Mouse (Mus musculus) lung, adult 18-20 months (tissue): Measurements from ENCODE around the gene Tmem178.
"Not testable (repeated sequence)": the region's sequence is repeated elsewhere in the genome, so short reads cannot be mapped to it uniquely, and the experiment has no call there.

Experiments used
- DNase-seq, 2 experiments: peaks; one replicate each; pipeline ENCODE4 v3.0.0; 2022; ENCODE audit warnings: mixed read lengths in 2 of 2

The Tmem178 gene

DNA sequence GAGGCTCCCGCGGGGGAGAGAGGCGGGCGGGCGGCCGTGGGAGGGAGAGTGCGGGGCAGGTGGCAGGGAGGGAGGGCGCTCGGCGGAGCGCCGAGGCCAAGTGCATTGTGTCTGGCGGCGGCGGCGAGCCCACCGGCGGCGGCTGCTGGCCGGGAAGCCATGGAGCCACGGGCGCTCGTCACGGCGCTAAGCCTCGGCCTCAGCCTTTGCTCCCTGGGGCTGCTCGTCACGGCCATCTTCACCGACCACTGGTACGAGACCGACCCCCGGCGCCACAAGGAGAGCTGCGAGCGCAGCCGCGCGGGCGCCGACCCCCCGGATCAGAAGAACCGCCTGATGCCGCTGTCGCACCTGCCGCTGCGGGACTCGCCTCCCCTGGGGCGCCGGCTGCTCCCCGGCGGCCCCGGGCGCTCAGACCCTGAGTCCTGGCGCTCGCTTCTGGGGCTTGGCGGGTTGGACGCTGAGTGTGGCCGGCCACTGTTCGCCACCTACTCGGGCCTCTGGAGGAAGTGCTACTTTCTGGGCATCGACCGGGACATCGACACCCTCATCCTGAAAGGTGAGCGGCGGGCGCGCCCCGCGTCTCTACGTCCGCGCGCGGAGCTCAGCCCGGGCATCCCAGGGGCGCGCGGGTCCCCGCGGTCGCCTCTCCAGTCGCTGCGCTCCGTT, at the start of gene Tmem178:
Gene Tmem178, plus strand, starts transcription at position 103 of the 669 bp plus-strand sequence.
- DNase-seq = peak in 1 of 2 experiments; percentile 10

DNA sequence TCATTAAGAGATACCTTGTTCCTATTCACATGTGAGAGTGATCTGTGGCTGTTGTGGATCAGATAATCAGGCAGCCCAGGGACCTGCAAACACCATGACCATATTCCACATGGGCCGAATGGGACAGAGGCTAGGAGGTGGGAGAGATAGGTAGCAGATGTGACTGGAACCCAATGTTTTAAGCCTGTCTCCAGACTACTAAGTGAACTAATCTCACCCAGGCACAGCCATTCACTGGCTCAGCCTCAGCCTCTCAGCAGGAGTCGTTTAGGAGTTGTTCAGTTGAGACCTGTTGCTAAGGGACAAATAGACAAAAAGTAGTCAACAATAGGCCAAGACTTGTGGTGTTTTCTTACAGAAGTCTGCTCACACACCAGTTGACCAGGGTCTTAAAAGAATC, 48.0 kb upstream of the Tmem178 start:
- DNase-seq = no peak

DNA sequence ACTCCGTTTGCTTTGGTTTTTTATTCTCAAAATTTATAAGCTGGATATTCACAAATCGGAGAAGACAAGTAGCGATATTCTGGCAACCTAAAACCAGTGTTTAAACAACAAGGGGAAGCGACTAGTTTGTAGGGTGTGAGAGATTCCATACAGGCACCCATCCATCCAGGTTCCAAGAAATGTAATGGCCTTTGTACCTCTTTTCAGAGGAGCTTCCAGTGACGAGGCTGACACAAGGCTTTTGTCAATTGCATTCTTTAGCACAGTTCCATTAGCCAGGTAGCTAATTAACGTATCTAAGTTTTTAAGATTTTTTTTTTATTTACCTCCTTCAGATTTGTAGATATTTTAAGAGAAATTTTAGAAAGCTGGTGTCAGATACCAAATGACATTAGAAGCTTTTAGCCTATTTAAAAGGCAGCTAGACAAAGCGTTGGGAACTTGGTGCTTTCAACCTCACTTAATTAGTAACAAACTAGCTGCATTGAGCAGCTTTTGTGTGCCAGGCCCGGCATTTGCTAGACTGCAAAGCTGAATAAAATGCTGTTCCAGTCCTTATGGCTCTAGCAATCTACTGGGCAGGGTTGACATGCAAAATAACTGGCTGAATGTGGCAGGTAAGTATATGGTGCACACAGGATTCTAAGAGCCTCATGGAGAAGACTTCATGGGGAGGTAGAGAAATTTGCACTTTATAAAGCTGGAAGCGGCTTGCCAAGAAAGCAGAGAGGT, 46.6 kb upstream of the Tmem178 start:
- DNase-seq = no peak

DNA sequence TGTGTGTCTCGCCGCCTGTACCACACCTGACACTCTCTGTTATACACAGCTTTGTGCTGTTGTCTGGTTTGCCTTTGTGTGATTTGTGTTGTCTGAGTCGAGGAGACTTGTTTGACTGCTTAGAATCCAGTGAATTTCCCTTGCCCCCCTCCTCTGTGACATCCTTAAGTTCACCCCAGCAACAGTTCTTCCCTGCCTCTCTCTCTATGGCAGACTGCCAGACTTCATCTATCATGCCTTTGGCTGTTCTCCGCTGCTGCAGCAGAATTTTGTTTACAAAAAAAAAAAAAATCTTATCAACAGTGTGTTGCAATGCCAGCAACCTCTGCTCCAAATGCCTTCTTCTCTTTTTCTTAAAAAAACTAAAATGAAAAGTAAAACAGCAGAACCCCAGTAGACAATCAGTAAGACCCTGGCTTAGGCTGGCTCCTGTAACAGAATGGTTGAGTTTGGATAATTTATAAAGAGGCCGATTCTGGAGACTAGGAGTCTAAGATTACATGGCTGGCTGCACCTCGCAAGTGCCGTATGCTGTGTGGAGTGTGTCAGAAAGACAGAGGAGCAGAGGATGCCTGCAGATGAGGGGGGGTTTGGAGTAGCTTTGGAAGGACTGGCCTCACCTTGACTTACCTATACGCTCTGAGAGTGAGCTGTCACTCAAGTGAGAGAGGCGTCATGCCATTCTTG, 44.8 kb upstream of the Tmem178 start:
- DNase-seq = peak; percentile 33 to 70

DNA sequence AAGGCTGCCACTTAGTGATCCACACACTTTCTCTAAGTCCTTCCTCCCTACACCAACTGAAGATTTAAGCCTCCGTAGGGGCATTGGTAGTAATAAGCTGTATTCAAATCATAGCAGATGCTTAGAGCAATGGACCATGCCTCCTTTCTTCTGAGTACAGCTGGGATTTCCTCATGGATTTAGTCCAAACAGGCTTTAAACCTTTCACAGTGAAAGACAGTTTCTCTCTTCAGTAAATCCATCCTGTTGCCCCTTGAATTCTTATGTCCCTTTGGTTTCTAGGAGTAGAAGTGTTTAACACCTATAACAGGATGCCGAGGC, 44.3 kb upstream of the Tmem178 start:
- no peak for DNase-seq

DNA sequence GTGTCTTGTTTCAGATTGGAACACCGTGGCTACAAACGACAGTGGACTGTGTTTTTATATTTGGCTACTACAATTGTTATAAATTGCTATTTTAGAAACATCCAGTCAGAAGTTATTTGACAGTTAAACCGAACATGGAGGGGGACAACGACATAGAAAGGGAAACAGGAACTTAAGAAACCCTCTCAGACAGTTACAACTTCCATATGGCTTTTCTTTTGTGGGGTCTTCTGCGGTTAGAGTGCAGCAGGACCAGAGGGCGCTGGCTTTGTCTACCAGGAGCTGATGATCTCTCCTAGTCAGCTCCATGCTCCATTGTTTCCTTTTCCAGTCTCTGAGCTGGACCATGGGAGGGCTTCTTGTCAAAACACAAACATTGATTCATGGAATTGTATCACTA, 42.5 kb upstream of the Tmem178 start:
- no peak for DNase-seq

DNA sequence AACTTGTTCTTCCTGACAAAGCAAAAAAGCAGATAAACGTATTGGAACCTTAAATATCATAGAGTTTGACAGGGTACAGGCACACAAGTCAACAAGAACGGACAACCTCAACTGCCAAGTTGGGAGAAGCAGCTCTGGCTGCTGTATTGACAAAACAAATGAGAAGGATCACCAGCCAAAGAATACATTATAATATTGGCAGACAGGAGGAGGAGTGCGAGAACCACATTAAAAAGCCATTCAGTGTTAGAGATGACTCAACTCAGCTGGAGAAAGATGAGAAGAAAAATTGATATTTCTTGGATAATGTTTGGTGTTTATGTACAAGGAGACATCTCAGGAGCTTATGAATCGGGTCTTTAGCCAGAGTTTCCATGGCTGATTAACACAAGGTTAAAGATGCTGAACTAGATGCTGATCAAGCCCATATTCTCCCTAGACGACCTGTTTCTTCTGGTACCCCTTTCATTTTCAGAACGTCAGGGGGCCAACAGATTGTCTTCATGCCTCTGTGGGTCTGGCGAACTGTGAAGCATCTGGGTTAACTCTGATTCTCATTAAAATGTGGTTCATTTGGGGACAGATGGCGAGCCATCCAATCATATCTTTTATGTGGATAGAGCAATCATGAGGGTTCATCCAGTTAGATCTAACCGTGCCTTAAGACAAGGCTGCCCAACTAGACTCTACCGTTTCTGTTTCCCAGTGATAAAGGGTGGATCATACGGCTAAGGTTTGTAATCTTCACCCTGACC, 41.1 kb upstream of the Tmem178 start:
- no peak for DNase-seq

DNA sequence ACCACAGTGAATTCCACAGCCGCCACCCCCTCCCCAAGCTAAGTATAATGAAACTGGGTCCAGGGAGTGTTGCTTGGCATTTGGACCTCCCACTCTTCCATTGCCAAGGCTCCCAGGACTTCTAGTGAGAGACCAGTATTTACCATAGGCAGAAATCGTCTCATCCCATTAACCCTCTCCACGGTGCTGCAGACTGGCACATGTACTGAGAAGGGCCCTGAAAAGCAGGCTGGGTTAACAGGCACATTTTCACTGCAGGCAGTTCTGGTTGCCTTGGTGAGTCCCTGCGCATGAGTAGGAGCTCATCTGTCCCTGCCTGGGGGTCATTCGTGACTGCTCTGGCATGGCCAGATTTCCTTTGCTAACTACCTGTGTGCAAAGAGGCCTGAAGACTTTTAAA, 40.4 kb upstream of the Tmem178 start:
- DNase-seq = no peak

DNA sequence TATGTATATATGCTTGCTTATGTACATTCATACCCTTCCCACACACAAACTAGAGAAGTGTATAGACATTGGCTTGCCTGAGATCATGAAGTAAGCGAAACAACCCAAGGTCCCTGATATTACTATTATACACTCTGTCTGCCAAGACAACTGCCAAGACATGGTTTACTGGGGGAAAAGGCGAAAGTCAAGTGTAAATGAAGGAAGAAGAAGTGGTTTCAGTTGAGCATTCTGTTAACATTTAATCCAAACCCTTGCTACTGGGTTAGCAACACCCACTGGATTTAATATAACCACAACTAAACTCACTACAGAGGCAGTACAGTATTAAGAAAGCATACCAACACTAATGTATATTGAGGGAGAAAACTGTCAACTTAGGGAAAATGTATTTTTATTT, 28.8 kb upstream of the Tmem178 start:
- no peak for DNase-seq

DNA sequence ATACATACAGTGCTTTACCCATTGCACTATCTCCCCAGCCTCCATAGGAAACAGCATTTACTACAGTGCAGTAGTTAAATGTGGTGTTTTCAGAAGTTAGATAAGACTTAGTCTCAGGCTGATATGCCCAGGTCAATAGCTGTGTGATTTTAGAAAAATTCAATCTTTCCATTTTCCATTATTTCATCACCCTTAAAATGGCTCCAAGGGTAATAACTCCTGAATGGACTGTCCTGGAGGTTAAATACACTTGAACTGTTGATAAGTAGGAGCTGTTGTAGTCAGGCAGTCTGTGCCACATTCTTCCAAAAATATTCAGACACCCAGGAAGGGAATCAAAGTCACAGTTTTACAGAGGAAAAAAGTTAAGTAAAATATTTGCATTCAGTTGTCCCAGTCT, 25.2 kb upstream of the Tmem178 start:
- DNase-seq = no peak

DNA sequence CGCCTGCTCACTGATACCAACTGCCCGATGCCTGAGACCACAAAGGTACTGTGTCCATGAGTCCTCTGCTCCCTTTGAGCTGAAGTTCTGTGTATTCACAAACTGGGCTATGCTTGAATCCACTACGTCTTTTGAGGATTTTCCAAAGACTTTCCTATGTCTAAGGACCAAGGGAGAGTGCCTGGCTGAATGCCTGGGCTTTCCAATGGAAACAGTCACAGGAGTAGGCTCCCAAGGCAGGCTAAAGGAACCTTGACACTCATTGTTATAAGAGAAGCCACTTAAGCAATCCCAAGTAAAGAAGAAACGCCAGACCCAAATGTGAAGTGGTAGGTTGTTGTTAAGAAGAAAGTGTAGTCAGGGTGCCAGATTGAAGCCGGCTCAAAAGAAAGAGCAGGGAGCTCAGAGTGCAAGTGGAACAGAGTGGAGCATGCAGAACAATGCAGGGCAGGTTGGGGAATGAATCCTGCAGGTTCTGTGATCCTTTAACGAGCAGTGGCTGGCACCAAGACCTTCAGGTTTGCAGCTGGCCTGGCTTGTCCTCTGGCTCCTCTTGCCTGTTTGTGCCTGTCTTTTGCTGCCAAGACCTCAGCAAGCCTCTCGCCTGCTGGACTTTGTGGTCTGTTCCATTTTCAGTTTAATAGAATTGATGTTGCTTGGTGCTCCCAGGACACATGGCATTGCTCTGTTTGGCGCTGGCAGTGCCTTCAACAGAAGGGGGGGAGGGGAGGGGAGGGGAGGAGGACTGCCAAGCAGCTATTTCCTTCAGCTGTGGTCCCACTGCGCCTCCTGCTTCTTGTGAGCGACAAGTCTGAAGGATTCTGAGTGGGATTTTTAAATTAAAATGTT, 22.9 kb upstream of the Tmem178 start:
- DNase-seq = peak; percentile 31 to 32

DNA sequence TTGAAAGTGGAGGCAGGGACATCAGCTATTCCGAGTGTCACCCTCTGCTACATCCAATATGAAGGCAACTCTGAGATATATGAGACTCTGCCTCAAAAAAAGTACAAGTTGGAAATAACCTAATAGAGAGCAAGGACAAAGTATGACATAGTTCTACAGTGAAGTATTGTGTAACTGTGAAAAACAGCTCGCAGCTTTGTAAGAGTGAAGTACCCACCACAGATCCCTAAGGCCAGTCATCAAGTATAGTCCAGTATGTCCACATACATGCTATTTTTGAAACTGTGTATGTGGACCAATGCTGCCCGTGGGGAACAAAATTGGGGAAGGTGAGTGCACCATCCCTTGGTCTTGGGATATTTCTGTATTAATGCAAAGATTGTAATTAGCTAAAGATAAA, 18.9 kb upstream of the Tmem178 start:
- DNase-seq = no peak

DNA sequence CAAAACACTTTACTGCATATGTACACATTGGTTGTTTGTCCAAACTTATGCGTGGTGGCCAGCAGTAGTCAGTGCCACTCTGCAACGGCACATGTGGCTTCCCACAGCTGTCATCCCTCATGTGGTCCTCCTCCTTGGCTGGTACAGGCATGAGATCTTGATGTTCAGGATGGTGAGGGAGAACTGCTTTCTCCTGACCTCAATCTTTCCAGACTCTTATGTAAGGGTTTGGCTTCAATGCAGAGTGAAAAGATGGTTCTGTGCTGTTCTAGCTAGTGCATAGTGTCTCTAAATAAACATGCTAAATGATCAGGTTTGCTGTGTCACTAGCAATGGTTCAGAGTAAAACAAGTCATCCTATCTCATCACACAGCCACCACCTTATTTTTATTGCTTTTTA, 17.3 kb upstream of the Tmem178 start:
- DNase-seq = no peak

DNA sequence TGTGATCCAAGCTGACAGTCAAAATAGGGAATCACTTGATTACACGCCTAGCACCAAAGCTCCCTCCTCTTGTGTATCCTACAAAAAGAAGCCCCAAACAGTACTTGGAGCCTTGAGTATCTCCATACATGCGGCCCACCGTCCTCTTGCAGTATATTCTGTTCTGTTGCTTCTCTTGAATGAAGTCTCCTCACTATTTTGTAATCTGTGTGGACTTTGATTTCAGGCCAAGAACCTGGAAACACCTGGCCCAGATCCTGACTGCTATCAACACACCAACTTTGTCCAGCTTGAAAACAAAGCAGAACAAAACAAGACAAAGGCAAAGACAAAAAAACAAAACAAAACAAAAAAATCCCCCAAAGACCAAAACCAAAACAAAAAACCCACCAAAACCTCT, 11.7 kb upstream of the Tmem178 start:
- DNase-seq = peak in 1 of 2 experiments; percentile 42

DNA sequence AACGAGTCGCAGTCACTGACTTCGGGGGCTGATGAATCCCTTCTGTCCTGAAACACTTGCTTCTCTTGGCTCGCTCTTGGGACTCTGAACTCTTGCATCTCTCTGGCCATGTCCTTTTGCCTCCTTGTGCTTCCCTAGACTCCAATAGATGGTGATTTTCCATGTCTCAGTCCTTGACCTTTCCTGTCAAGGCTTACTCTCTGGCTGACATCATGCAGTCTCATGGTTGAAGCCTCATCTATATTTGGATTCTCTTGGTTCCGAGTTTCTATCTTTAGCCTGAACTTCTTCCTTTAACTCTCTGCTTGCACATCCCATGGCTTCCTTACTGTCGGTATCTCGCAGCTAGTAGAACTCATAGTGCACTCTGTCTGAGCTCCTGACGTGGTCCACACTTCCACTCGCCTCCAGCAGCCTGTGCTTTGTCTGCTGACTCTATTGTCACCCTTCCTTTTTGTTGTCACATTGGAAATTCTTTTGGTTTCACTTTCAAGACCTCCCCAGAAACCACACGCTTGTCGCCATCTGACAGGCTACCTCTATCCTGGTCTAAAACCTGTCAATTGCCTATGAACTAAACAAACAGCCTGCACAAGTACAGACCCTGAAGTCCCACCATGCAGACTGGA, 10.9 kb upstream of the Tmem178 start:
- no peak for DNase-seq

DNA sequence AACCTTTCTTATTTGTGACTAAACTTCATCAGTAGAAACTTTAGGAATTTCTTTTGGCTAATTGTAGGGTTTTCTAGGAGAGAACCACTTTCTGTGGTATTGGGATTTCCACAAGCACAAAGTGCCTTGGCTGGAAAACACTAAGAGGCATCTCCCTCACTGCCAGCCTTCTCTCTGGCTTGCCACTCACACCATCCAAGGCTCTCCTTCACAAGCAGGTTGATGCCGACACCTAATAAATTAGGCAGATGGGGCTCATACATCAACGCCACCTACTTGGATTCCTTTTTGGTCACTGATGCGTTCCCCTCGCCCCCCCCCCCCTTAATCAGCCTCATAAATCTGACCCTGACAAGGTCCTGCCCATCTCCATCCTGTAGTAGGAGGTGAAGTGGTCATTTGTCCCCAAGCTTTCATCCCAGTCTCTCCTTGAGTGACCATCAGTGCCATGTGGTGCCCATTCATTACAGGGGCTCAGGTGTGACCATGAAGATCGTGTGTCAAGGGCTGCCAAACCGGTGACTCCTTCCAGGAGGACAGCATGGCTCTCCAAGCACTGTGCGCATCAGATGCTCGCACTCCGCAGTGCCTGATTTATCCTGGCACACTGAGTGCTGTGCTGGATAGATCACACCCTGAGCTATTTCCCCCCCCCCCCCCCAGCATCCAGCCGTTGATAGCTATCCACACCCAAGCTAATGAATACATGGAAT, 8.5 kb upstream of the Tmem178 start:
- DNase-seq = no peak

DNA sequence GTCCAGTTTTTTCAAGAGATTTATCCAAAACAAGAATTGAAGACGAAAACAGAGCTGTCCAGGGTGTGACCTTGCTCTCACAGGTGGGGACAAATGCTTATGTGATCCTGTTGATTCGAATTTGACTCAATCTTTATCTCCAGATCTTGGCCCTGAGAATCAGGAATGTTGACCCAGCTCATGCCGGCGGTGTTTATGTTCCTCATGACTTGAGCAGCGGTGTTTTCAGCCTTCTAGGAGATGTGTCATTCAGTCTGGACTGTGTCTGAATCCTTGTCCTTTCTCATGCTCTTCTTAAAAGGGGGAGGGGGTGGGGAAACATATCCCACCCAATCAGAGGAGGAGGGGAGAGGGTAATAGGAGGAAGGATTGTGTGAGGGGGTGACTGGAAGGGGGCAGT, 7.9 kb upstream of the Tmem178 start:
- no peak for DNase-seq

DNA sequence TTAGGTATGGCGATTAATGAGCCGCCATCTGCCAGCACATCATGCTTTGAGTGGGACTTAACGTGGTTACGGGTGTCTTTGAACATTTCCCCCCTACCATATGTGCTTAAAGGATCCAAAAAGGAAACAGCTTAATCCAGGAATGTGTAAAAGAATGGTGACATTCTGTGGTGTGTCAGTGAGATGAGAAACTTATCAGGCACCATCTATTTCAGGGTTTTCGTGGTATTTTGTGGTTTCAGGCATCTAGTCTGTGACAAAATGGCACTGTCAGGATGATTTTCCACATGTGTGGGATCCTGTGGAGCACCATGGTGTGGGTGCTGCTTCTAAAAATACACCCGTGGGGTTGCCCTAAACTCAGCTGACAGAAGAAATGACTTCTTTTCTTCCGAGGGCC, 4.6 kb upstream of the Tmem178 start:
- DNase-seq = no peak

DNA sequence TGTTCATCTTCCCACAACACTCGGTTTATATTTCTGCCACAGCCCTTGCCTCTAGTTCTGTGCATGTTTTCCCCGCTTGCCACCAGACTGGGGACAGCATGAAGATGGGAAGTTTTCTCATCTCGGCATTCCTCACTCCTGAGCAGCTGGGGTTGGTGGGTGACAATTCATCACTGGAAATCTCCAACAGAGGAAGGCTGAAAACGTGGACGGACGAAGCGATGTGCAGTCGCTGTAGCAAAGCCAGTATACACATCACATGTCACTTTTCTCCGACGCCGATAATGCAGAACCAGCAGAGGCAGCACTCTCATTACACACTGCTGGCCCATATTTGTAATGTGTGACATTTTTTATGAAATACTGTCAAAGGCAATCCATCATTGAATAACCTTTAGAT, 2.6 kb upstream of the Tmem178 start:
- no peak for DNase-seq

DNA sequence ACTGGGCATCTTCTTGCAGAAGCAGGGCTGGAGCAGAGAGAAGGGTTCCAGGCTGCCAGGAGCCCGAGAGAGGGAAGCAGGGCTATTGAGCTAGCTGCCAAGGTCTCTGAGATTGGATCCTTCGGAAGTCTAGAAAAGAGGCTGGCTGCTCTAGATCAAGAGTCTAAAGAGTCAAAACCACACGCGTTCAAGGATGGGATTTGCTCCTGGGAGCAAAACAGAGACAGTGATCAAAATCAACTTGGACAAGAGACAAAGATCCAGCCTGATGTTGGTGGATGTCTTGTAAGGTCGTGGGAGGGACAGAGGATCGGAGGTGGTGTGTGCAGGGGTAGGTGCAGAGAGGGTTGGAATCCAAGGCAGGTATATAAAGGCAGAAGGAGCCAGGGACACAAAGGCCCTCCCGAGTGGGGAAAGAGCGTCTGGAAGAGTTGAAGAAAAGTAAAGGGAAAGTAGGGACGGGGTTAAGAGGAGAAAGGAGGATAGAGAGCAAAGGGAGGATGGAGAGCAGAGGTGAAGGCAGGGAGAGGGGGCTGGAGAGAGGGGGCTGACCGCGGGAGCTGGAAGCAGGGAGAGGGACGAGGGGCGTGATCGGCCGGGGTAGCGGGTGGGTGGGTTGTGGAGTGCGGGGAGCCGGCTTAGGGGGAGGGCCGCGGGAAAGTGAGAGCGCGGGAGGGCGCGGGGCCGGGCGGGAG, 450 bp upstream of the Tmem178 start:
- DNase-seq = no peak

DNA sequence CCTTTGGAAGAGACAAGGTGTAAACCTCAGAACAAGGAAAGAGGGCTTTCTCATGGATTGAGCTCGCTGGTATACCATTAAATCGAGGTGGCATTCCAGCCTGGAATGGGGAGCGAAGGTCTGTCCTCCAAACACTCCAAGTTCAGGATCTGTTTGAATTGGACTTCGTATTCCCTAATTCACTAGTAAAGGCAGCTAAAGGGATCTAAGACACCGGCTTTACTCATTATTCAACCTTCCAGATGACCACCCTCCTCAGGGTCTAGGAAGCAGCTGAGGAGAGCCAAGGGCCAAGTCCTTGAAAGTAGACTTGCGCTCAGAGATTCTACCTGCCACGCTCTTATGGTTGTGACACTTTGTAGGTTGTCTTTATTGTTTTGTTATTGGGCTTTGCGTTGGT, 1.1 kb downstream of the Tmem178 start:
- DNase-seq = not testable (repeated sequence)
